Mouse (Mus musculus) hindbrain, embryonic 10.5 days (tissue): ENCODE results near the gene Pcnx3. TPM values are rescaled to one million over a fixed set of nuclear protein-coding genes. Genes with fewer than 3 reads are reported as not detected.
A peak's percentile ranks its signal among the peaks of the same experiment; 100 is the strongest.

Experiments used
- DNase-seq: peaks from one replicate; pipeline ENCODE4 v3.0.0-alpha.2; 2017; ENCODE audit warnings: low spot score
- H3K27ac ChIP-seq: fragments of 300-500 bp; sonication (generic); 2 replicates; pipeline ENCODE4 v1.5.1; 2016; ENCODE audit warnings: mild to moderate bottlenecking, moderate library complexity
- H3K27me3 ChIP-seq: fragments of 300-500 bp; sonication (generic); 2 replicates; pipeline ENCODE4 v1.6.1; 2016; ENCODE audit warnings: mild to moderate bottlenecking; ENCODE audit not compliant: poor library complexity, insufficient read depth, severe bottlenecking
- H3K36me3 ChIP-seq: fragments of 300-500 bp; sonication (generic); 2 replicates; pipeline ENCODE4 v1.6.1; 2016; ENCODE audit warnings: mild to moderate bottlenecking, moderate library complexity
- H3K4me1 ChIP-seq: fragments of 300-500 bp; sonication (generic); replicated peaks from 2 replicates; pipeline ENCODE4 v1.6.1; 2016; ENCODE audit warnings: mild to moderate bottlenecking
- H3K4me3 ChIP-seq: fragments of 300-500 bp; sonication (generic); 2 replicates; pipeline ENCODE4 v1.5.1; 2016; ENCODE audit warnings: mild to moderate bottlenecking, moderate library complexity
- H3K9me3 ChIP-seq: fragments of 300-500 bp; sonication (generic); 2 replicates; pipeline ENCODE4 v1.6.1; 2016; ENCODE audit warnings: mild to moderate bottlenecking, moderate library complexity
- WGBS: fragments of 180-500 bp; shearing (Covaris S2); methylation state at CpG from one replicate; pipeline ENCODE4 v1.1.7; 2016; 5-methylcytosine and 5-hydroxymethylcytosine counted together
- polyA plus RNA-seq: library from polyadenylated mRNA; unstranded; fragments of >200 nt; fragmentation: Nextera tagmentation; extraction: Ambion mirVana; gene quantifications from 2 replicates; pipeline ENCODE4 v1.2.1, GENCODE M21; 2016

Pcnx3 gene
- polyA plus RNA-seq: 27.3 and 30.8 TPM in 2 replicates

DNA sequence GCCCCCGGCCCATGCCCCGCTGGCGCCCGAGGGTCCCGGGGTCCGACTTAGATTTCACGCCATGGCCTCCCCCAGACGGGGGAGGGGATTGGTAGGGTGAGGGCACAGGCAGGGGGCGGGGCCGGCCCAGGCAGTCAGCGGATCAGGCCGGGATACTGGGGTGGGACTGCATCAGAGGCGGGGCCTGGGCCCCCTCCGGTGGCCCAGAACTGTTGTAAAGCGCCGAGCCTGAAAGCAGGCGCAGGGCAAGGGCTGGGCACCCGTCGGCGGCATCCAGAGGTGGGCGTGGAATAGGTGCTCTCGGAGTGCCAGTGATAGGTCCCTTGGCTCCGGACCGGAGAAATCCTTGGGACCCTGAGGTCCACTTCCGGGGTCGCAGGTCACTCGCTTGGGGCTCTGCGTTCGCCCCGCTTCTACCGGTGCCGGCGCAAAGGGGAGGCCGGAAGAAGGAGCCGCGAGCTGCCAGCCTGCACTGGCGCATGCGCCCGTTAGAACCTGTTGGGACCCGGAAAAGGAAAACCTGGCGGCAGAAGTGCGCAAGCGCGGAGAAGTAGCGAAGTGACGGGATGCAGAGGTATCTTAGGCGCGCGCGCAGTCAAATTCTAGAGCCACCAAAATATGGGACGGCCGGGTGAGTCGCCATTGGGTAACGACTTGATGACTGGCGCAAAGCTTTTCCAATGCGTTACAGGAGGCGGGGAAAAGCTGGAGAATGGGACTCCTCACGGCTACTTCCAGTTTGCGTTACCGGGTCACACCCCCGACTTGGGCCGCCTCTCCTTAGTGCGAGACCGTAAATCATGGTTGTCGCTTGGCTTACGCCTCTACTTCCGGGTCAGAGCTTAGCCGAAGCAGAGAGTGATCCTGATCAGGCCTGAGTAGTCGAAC is at the start of gene Pcnx3, which contains the start of gene Map3k11:
Gene Pcnx3, minus strand, starts transcription at position 709 of the 888 bp plus-strand sequence.
Gene Map3k11, plus strand, starts transcription at position 543 of the 888 bp plus-strand sequence.
- Histone ChIP-seq H3K27ac (peak within 1 kb of the TSS; percentile 91), H3K4me3 (peak within 1 kb of the TSS; percentile 90), H3K4me1 (peaks cover 56% of the 10 kb centered on the region), H3K9me3 (no peaks in the 10 kb centered on the region), H3K36me3 (peaks cover 72% of the 10 kb centered on the region), H3K27me3 (no peaks in the 10 kb centered on the region)
- under 1% methylated on average over 69 of the region's 69 CpGs for WGBS
- DNase-seq: peak; percentile 98

DNA sequence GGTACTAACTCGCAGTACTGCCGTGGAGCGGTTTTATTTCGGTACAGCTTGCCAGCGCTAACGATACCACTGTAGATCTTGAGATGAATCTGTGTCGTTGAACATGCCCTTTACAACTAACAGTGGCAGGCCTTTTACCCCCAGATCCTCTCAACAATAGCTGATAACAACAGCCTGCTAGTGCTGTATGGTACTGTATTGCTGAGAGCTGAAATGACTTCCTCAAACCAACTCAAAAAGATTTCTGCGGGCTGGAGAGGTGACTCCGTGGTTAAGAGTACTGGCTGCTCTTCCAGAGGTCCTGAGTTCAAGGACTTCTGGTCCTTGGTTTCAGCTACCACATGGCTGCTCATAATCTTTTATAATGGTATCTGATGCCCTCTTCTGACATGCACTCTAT is 45.6 kb upstream of the Pcnx3 start:
- Histone ChIP-seq H3K4me1 (peaks cover 26% of the 10 kb centered on the region), H3K4me3 (no peak overlapping the region), H3K27ac (no peak overlapping the region), H3K36me3 (peaks cover 5% of the 10 kb centered on the region), H3K27me3 (peaks cover 32% of the 10 kb centered on the region), H3K9me3 (no peaks in the 10 kb centered on the region)
- no peak for DNase-seq
- 80% methylated on average over 9 of the region's 9 CpGs for WGBS

DNA sequence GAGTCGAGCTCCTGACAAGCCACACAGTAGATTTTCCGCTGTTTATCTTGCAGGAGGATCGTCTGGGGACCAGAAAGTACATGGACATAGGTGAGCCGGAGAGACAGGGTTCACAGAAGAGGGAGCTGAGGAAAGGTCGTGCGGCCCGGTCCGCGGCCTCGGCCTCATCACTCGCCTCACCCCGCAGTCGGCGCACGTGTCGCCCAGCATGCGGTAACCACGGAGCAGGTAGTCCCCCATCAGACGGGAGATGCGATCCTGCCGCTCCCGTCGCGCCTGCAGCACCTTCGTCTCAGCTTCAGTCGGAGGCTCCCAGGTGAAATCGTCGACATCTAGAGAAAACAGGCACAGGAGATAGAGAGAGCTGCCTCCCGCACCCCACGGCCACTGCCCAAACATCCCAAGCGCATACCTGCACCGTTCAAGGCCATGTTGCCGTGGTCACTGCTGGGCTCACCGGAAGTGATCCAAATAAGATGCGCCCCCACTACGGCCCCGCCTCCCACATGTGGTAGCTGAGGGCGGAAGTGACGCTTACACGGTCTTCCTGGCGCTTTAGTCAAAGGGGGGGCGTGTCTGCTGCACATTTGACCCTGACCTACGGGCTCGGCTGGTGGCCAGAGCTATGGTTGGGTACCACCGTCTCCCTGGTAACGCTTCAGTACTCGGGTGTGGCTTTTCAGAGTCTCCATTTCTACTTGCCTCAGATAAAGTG is 42.7 kb upstream of the Pcnx3 start:
- peaks cover 14% of the 10 kb centered on the region for H3K36me3 ChIP-seq
- H3K27ac ChIP-seq: peak overlapping the region; percentile 85
- peak overlapping the region; percentile 96 for H3K4me3 ChIP-seq
- DNase-seq: peak; percentile 96
- peaks cover 54% of the 10 kb centered on the region for H3K4me1 ChIP-seq
- H3K9me3 ChIP-seq: no peaks in the 10 kb centered on the region
- 1% methylated on average over 47 of the region's 47 CpGs for WGBS
- H3K27me3 ChIP-seq: peaks cover 17% of the 10 kb centered on the region

DNA sequence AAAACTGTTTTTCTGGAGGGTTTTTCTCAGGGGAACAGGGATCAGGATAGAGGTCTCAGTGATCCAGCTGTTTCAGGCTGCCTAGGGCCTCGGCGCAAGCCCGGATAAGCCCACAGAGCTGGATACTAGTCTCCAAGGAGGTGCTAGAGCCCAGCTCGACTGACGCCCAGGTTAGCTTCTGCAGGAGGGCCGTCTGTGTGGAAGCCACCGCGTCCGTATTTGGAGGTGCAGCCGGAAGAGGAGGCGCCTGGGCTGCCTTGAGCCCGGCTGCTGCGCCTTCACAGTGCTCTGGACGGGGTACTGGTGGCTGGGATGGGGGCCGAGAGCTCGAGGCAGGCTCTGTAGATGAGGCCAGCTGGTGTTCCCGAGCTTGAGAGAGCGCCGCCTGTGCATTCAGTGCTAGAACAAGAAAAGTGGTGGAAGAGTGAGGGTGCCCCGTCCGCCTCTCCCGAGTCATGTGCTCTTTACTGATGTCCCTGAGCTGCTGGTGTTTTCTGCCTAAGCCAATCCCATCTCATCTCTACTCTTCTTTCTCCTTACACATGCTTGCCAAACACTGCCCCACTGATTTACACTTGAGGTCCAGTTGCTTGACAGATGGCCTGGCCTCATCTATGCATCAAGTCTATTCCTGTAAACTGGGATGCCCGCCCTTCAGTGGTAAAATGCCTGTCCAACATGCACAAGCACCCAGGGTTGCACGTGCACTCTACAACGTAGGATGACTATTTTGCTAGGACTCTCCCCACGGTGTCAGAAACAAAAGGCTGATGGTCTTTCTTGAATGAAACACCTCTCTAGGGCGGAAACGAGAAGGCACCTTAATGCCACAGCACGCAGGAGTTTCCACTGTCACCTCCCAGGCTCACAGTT is 41.8 kb upstream of the Pcnx3 start:
- Histone ChIP-seq H3K9me3 (no peaks in the 10 kb centered on the region), H3K4me3 (peak overlapping the region; percentile 96), H3K27ac (peak overlapping the region; percentile 85), H3K36me3 (peaks cover 19% of the 10 kb centered on the region), H3K4me1 (peaks cover 62% of the 10 kb centered on the region), H3K27me3 (peaks cover 14% of the 10 kb centered on the region)
- 75% methylated on average over 29 of the region's 29 CpGs for WGBS
- no peak for DNase-seq

DNA sequence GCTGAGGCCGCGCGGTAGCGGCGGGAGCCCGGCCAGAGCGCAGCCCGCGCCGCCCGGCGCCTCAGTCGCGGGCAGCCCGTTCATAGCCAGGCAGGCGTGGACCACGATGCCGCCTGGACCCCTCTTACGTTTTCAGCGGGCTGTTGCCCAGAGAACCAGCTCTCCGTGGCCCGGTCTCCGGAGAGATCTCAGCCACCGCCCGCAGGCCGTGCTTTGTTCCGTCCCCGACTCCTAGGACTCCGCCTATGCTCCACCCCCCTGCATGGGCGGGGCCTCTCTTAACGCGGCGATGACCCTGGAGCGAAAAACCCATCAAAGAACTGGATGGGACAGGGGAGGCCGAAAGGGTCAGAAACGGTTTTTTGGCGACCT is 40.7 kb upstream of the Pcnx3 start, which contains the start of gene Fam89b:
Gene Fam89b, minus strand, starts transcription at position 210 of the 372 bp plus-strand sequence.
- Histone ChIP-seq H3K27me3 (peaks cover 13% of the 10 kb centered on the region), H3K36me3 (peaks cover 31% of the 10 kb centered on the region), H3K4me1 (peaks cover 74% of the 10 kb centered on the region), H3K9me3 (no peaks in the 10 kb centered on the region), H3K27ac (peak within 1 kb of the TSS; percentile 99), H3K4me3 (peak within 1 kb of the TSS; percentile 96)
- DNase-seq: peak; percentile 90
- WGBS: under 1% methylated on average over 37 of the region's 37 CpGs

DNA sequence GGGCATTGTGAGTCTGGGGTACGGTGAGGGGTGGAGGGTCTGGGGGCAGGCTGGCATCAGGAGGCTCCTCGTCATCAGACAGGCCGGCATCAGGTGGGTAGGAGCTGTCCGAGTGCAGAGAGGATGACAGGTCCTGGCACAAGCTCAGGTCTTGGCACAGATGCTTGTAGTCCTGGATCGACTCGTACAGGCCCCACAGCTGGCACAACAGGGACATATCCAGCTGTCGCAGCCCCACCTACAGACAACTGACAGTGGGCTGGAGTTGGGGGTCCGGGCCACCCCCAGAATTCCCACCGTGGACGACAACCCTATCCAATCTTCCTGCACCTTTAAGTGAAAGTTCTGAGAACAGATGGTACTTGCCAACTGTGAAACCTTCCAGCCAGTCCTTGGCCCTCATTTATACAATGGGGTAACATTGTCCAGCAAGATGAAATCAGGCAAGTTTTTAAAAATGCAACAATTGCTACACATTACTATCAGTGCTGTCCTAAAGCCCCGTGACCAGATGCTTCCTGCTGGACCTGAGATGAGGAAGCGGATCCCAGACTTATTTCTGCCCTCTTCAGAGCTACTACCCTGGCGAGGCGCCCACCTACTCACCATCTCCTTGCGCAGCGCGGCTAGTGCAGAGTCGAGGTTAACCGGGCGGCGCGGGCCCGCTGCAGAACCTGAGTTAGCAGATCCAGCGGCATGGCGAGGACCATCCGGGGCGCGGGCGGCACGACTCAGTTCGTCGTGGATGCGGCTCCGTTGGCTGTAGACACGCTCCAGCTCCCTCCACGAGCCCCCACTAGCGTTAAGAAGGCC is 40.1 kb upstream of the Pcnx3 start:
- peak overlapping the region; percentile 99 for H3K27ac ChIP-seq
- no peaks in the 10 kb centered on the region for H3K9me3 ChIP-seq
- peak overlapping the region; percentile 96 for H3K4me3 ChIP-seq
- H3K27me3 ChIP-seq: peaks cover 7% of the 10 kb centered on the region
- no peak for DNase-seq
- 14% methylated on average over 37 of the region's 37 CpGs for WGBS
- peaks cover 37% of the 10 kb centered on the region for H3K36me3 ChIP-seq
- peaks cover 79% of the 10 kb centered on the region for H3K4me1 ChIP-seq

DNA sequence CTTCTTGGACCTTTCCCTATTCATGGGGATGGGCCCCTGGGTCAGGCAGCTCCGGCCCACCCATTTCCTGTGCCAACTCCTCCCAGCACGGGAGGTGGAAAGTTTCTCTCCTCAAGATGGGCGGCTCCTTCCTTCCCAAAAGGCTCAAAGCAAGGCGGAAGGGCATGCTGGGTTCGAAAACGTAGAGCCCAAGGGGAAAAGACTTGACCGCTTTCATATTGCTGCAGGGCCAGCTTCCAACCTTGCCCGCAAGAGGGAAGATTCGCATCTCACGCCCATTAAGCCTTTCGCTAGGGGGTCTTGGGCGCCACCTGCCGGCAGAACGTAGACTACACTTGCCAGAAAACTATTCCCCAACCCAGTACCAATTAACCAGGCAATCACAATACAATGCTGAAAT is 39.0 kb upstream of the Pcnx3 start:
- peaks cover 7% of the 10 kb centered on the region for H3K27me3 ChIP-seq
- H3K4me3 ChIP-seq: peak overlapping the region; percentile 96
- 6% methylated on average over 14 of the region's 14 CpGs for WGBS
- peak; percentile 87 for DNase-seq
- peaks cover 80% of the 10 kb centered on the region for H3K4me1 ChIP-seq
- H3K36me3 ChIP-seq: peaks cover 48% of the 10 kb centered on the region
- no peaks in the 10 kb centered on the region for H3K9me3 ChIP-seq
- H3K27ac ChIP-seq: peak overlapping the region; percentile 99; the same call in 1 of the 2 replicates

DNA sequence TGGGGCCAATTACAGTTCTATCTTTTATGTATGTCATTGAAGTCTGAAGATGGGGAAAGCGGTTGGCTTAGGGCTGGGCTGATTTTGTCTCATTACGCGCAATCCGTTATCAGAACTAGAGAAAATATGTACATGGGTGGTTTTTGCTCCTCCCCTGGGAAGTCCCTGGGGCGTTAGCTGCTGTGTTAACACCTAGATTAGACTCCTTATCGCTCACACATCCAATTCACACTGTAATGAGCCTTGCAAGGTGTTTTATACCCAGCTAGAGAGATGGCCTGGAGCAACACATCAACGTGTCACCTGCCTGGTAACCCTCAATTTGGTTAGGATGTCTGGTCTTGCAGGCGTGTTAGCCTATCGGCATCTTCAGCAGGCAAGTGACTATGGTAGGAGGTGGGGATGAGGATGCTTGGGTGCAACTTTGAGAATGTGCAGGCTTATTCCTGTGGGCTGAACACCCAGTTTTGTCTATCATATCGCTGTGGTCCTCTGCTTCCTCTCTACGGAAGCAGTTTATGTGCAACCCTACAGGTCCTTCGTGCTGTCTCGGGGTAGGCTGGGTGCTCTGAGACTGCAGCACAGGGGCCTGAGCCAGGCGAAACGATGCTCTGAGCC is 38.4 kb upstream of the Pcnx3 start:
- peak overlapping the region; percentile 96 for H3K4me3 ChIP-seq
- peaks cover 7% of the 10 kb centered on the region for H3K27me3 ChIP-seq
- H3K36me3 ChIP-seq: peaks cover 54% of the 10 kb centered on the region
- no peak for DNase-seq
- peaks cover 79% of the 10 kb centered on the region for H3K4me1 ChIP-seq
- no peaks in the 10 kb centered on the region for H3K9me3 ChIP-seq
- H3K27ac ChIP-seq: peak overlapping the region; percentile 99; the same call in 1 of the 2 replicates
- WGBS: 79% methylated on average over 15 of the region's 15 CpGs

DNA sequence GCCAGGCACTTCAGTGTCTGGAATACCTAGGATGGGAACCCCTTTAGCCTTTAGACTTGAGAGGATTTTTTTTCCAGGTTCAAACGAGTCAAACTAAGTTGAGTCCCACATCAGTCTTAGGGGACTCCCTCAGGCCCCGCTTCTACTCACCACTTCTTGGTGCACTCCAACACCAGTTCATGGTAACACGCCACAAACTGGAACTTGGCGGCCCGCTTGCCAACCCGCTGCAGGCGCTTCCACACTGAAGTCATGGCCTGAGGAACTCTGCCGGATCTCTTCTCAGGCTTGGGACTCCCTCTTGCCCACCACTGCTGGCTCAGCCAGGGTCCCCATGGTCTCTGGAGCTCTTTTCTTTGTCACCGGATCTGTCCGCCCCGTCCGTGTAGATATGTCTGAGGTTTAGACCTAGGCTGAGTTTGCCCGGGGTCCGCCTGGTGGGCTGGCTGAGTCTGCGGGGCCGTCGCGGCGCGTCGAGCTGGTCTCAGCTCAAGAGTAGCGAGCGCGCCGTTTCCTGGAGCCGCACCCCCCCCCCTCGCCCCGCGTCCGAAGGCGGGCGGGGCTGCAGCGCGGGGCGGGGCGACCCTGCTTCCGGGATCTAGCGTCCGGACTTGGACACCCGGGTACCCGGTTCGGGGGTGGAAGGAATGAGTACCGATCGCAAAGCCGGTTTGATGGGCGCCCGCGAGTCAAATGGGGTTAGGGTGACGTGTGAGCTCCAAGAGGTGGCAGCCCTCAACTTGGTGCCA is 37.2 kb upstream of the Pcnx3 start, which contains the start of gene Ehbp1l1:
Gene Ehbp1l1, minus strand, starts transcription at position 551 of the 749 bp plus-strand sequence.
- peaks cover 66% of the 10 kb centered on the region for H3K36me3 ChIP-seq
- 10% methylated on average over 49 of the region's 49 CpGs for WGBS
- H3K9me3 ChIP-seq: no peaks in the 10 kb centered on the region
- H3K27ac ChIP-seq: peak within 1 kb of the TSS; percentile 99
- DNase-seq: peak; percentile 45
- H3K4me1 ChIP-seq: peaks cover 73% of the 10 kb centered on the region
- peaks cover 7% of the 10 kb centered on the region for H3K27me3 ChIP-seq
- peak within 1 kb of the TSS; percentile 96 for H3K4me3 ChIP-seq

DNA sequence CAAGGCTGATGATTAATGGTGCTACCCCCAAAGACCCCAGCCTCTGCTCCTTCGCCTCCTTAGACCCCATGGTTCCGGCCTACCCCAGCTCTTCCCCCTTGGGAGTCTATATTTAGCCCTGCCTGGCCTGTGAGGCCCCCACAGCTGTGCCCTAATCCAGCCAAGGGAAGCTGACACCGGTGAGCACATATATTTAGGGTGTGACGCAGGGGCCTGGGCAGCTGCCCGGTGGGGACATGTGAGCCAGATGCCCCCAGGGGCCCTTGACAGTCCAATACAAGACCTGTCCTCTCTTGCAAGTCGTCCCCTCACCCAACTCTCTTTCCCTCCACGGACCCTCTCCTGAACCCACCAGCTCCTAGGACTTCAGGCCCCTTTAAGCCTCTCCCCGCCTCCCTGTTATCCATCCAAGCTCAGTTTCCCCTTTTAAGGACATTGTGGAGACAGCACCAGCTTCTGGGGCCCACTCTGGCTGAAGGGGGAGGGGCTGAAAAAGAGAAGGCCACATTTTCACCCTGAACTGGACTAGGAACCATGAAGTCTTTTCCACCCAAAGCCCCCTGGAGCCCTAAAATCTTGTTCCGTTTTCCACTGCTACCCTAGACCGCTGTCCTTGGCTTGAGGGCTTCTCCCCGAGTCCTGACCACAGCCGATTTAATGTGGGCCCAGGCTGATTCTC is 36.5 kb upstream of the Pcnx3 start:
- peaks cover 7% of the 10 kb centered on the region for H3K27me3 ChIP-seq
- peaks cover 69% of the 10 kb centered on the region for H3K36me3 ChIP-seq
- peak overlapping the region; percentile 2 for H3K27ac ChIP-seq
- WGBS: 81% methylated on average over 12 of the region's 12 CpGs
- DNase-seq: no peak
- no peaks in the 10 kb centered on the region for H3K9me3 ChIP-seq
- H3K4me3 ChIP-seq: peak overlapping the region; percentile 50
- peaks cover 65% of the 10 kb centered on the region for H3K4me1 ChIP-seq
